Mouse (Mus musculus) lung, embryonic 14.5 days (tissue): ENCODE measurements around the gene Mllt10. TPM values are rescaled to one million over a fixed set of nuclear protein-coding genes. Genes with fewer than 3 reads are reported as not detected.
"Not testable (repeated sequence)": the region's sequence is repeated elsewhere in the genome, so short reads cannot be mapped to it uniquely, and the experiment has no call there.

ENCODE experiments used
- ATAC-seq: fragments of 200-750 bp; cut with Nextera tagmentation; 2 replicates; pipeline ENCODE4 v1.8.0; 2017; ENCODE audit warnings: mild to moderate bottlenecking, moderate TSS enrichment, moderate library complexity; ENCODE audit not compliant: insufficient read depth
- DNase-seq: peaks from one replicate; pipeline ENCODE4 v3.0.0-alpha.2; 2015
- H3K27ac ChIP-seq: fragments of 300-500 bp; sonication (generic); 2 replicates; pipeline ENCODE4 v1.5.1; 2014; ENCODE audit warnings: low read depth, mild to moderate bottlenecking, moderate library complexity
- H3K27me3 ChIP-seq: fragments of 300-500 bp; sonication (generic); 2 replicates; pipeline ENCODE4 v1.6.1; 2014; ENCODE audit warnings: low read length, control low read depth; ENCODE audit not compliant: insufficient read depth
- H3K36me3 ChIP-seq: fragments of 300-500 bp; sonication (generic); 2 replicates; pipeline ENCODE4 v1.6.1; 2014; ENCODE audit warnings: control low read depth; ENCODE audit not compliant: insufficient read depth
- H3K4me1 ChIP-seq: fragments of 300-500 bp; sonication (generic); 2 replicates; pipeline ENCODE4 v1.6.1; 2014; ENCODE audit warnings: antibody characterized with exemption, control low read depth; ENCODE audit not compliant: insufficient read depth
- H3K4me2 ChIP-seq: fragments of 300-500 bp; sonication (generic); 2 replicates; pipeline ENCODE4 v1.6.1; 2014; ENCODE audit warnings: mild to moderate bottlenecking
- H3K4me3 ChIP-seq: fragments of 300-500 bp; sonication (generic); 2 replicates; pipeline ENCODE4 v1.5.1; 2014; ENCODE audit warnings: low read depth, low read length
- H3K9ac ChIP-seq: fragments of 300-500 bp; sonication (generic); 2 replicates; pipeline ENCODE4 v1.6.1; 2014
- H3K9me3 ChIP-seq: fragments of 300-500 bp; sonication (generic); 2 replicates; pipeline ENCODE4 v1.6.1; 2016; ENCODE audit warnings: low read depth, low read length, control low read depth
- CTCF ChIP-seq: IDR thresholded peaks from 2 replicates; pipeline ENCODE4 v1.5.1; 2016; ENCODE audit warnings: antibody characterized with exemption, low read depth
- WGBS: fragments of 180-500 bp; shearing (Covaris S2); extraction: QIAGEN DNeasy Blood & Tissue Kit; methylation state at CpG from one replicate; pipeline ENCODE4 v1.1.7; 2014; 5-methylcytosine and 5-hydroxymethylcytosine counted together
- polyA plus RNA-seq: library from polyadenylated mRNA; unstranded; fragments of >200 nt; fragmentation: Nextera tagmentation; extraction: Ambion mirVana; gene quantifications from 2 replicates; pipeline ENCODE4 v1.2.1, GENCODE M21; 2014

Mllt10 gene
- polyA plus RNA-seq, 1 experiment from 2014 or later: 46.2 TPM

GRCm38 (mm10) chr2:18066436-18066835, 11.4 kb downstream of the Mllt10 start:
- peak overlapping the region; percentile 87 for H3K4me3 ChIP-seq
- H3K27me3 ChIP-seq: no peaks in the 10 kb centered on the region
- no peaks in the 10 kb centered on the region for H3K9me3 ChIP-seq
- TF ChIP-seq CTCF: no peak
- H3K36me3 ChIP-seq: peaks cover 18% of the 10 kb centered on the region
- no peak for ATAC-seq
- peak; percentile 6 for DNase-seq
- no peak overlapping the region for H3K9ac ChIP-seq
- H3K4me1 ChIP-seq: 0 out of 2 replicates have a peak, but pooled peaks cover 7% of the 10 kb centered on the region
- no peak overlapping the region for H3K27ac ChIP-seq
- peak overlapping the region; percentile 93 for H3K4me2 ChIP-seq

- WGBS: 91% methylated on average over 4 of the region's 4 CpGs
Observed at GRCm38 (mm10) chr2:18068071-18068796, 13.2 kb downstream of the Mllt10 start.

GRCm38 (mm10) chr2:18071947-18072346, 16.9 kb downstream of the Mllt10 start:
- 95% methylated on average over 2 of the region's 2 CpGs for WGBS
- H3K9me3 ChIP-seq: no peaks in the 10 kb centered on the region
- no peaks in the 10 kb centered on the region for H3K4me1 ChIP-seq
- TF ChIP-seq CTCF: no peak
- DNase-seq (no peak), ATAC-seq (no peak)
- H3K27ac ChIP-seq: no peak overlapping the region
- no peak overlapping the region for H3K9ac ChIP-seq
- no peaks in the 10 kb centered on the region for H3K27me3 ChIP-seq
- H3K4me3 ChIP-seq: no peak overlapping the region
- no peak overlapping the region for H3K4me2 ChIP-seq
- peaks cover 47% of the 10 kb centered on the region for H3K36me3 ChIP-seq

More at GRCm38 (mm10) chr2:18068071-18068796, 13.2 kb downstream of the Mllt10 start:
- Histone ChIP-seq H3K4me2 (no peak overlapping the region), H3K9me3 (no peaks in the 10 kb centered on the region), H3K27me3 (no peaks in the 10 kb centered on the region), H3K27ac (no peak overlapping the region), H3K36me3 (peaks cover 25% of the 10 kb centered on the region), H3K4me1 (0 out of 2 replicates have a peak, but pooled peaks cover 7% of the 10 kb centered on the region), H3K9ac (no peak overlapping the region), H3K4me3 (no peak overlapping the region)
- no peak for TF ChIP-seq CTCF
- DNase-seq: no peak
- no peak for ATAC-seq

- WGBS: 82% methylated on average over 2 of the region's 2 CpGs
- DNase-seq (no peak), ATAC-seq (no peak)
- no peak for TF ChIP-seq CTCF
- Histone ChIP-seq H3K36me3 (peaks cover 66% of the 10 kb centered on the region), H3K9me3 (no peaks in the 10 kb centered on the region), H3K4me1 (no peaks in the 10 kb centered on the region), H3K4me2 (no peak overlapping the region), H3K4me3 (no peak overlapping the region), H3K9ac (no peak overlapping the region), H3K27ac (no peak overlapping the region), H3K27me3 (no peaks in the 10 kb centered on the region)
Observed at GRCm38 (mm10) chr2:18080182-18080860, 25.3 kb downstream of the Mllt10 start.

- WGBS: 93% methylated on average over 3 of the region's 3 CpGs
- H3K4me3 ChIP-seq, H3K4me1 ChIP-seq, H3K4me2 ChIP-seq, ATAC-seq, H3K27ac ChIP-seq, H3K9ac ChIP-seq, H3K9me3 ChIP-seq, DNase-seq, H3K27me3 ChIP-seq: not testable (repeated sequence)
- H3K36me3 ChIP-seq: peaks cover 82% of the 10 kb centered on the region
Observed at GRCm38 (mm10) chr2:18087695-18088094, 32.7 kb downstream of the Mllt10 start.

- no peak for TF ChIP-seq CTCF
- Histone ChIP-seq H3K4me3 (no peak overlapping the region), H3K27me3 (no peaks in the 10 kb centered on the region), H3K4me1 (no peaks in the 10 kb centered on the region), H3K4me2 (no peak overlapping the region), H3K27ac (no peak overlapping the region), H3K36me3 (peaks cover 55% of the 10 kb centered on the region), H3K9me3 (no peaks in the 10 kb centered on the region), H3K9ac (no peak overlapping the region)
- 92% methylated on average over 1 of the region's 1 CpGs for WGBS
- ATAC-seq (no peak), DNase-seq (no peak)
Observed at GRCm38 (mm10) chr2:18093858-18094257, 38.8 kb downstream of the Mllt10 start.

- Histone ChIP-seq H3K27me3 (no peaks in the 10 kb centered on the region), H3K9ac (no peak overlapping the region), H3K4me2 (no peak overlapping the region), H3K4me3 (no peak overlapping the region), H3K36me3 (peaks cover 55% of the 10 kb centered on the region), H3K27ac (no peak overlapping the region), H3K4me1 (no peaks in the 10 kb centered on the region), H3K9me3 (no peaks in the 10 kb centered on the region)
- ATAC-seq: no peak
- no peak for DNase-seq
- TF ChIP-seq CTCF: no peak
Observed at GRCm38 (mm10) chr2:18094319-18094718, 39.3 kb downstream of the Mllt10 start.
